Mouse (Mus musculus): ENCODE results near the gene Gemin7. TPM values are rescaled to one million over a fixed set of nuclear protein-coding genes. Genes with fewer than 3 reads are reported as not detected.

Gemin7 gene
- polyA plus RNA-seq, 1 experiment from 2014 or later: 114 TPM

DNA sequence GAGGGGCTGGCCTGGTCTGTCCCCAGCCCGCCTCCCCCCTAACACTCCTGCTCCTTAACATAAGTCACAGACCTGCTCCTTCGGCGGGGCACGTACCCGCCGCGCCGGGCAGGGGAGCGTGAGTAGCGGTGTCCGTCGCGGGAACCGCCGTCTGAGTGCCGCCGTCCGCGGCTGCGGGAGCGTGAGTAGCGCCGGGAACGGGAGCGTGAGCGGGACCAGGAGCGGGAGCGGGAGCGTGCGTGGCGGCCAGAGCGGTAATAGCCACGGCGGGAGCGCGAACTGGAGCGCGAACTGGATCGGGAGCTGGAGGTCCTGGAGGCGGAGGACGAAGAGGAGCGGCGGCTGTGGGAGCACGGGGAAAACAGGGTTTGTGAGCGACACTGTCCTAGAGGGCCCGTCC, 8.9 kb upstream of the Gemin7 start:
- Histone ChIP-seq H3K27ac (replicated peaks) (no peak overlapping the region), H3K4me2 (replicated peaks; ENCODE audit: low read depth) (no peak overlapping the region), H3K4me1 (replicated peaks; ENCODE audit: control insufficient read depth, insufficient read depth) (no peaks in the 10 kb centered on the region), H3K4me3 (ENCODE audit: low read depth, low read length) (no peak overlapping the region), H3K9me3 (ENCODE audit: control insufficient read depth, low read length) (no peaks in the 10 kb centered on the region), H3K27me3 (ENCODE audit: control insufficient read depth, insufficient read depth, low read length) (no peaks in the 10 kb centered on the region), H3K9ac (ENCODE audit: low read length) (no peak overlapping the region), H3K36me3 (ENCODE audit: control insufficient read depth, insufficient read depth, low read length) (peaks cover 51% of the 10 kb centered on the region)
- WGBS: 85% methylated on average over 43 of the region's 46 CpGs
- no peak for DNase-seq (ENCODE audit: low spot score)
- TF ChIP-seq CTCF (IDR thresholded peaks at IDR 0.05; ENCODE audit: low read depth) (no peak), EP300 (optimal IDR thresholded peaks at IDR 0.05) (no peak)
- ATAC-seq (ENCODE audit: low FRiP score, low TSS enrichment): no peak

GRCm38 (mm10) chr7:19580634-19581033, 3.2 kb upstream of the Gemin7 start:
- TF ChIP-seq EP300 (optimal IDR thresholded peaks at IDR 0.05): no peak
- TF ChIP-seq CTCF (IDR thresholded peaks at IDR 0.05; ENCODE audit: low read depth): 0 out of 2 replicates have a peak, but pooled peaks have one; percentile 6
- H3K4me1 ChIP-seq (replicated peaks; ENCODE audit: control insufficient read depth, insufficient read depth): peaks cover 7% of the 10 kb centered on the region
- H3K27ac ChIP-seq (replicated peaks): peak overlapping the region; percentile 61
- DNase-seq (ENCODE audit: low spot score) (no peak), ATAC-seq (ENCODE audit: low FRiP score, low TSS enrichment) (peak; percentile 48)
- 72% methylated on average over 8 of the region's 8 CpGs for WGBS
- H3K4me2 ChIP-seq (replicated peaks; ENCODE audit: low read depth): no peak overlapping the region
- no peak overlapping the region for H3K4me3 ChIP-seq (ENCODE audit: low read depth, low read length)
- H3K36me3 ChIP-seq (ENCODE audit: control insufficient read depth, insufficient read depth, low read length): peaks cover 19% of the 10 kb centered on the region
- no peak overlapping the region for H3K9ac ChIP-seq (ENCODE audit: low read length)
- no peaks in the 10 kb centered on the region for H3K9me3 ChIP-seq (ENCODE audit: control insufficient read depth, low read length)
- H3K27me3 ChIP-seq (ENCODE audit: control insufficient read depth, insufficient read depth, low read length): no peaks in the 10 kb centered on the region

GRCm38 (mm10) chr7:19579751-19580150, 2.4 kb upstream of the Gemin7 start:
- TF ChIP-seq EP300 (optimal IDR thresholded peaks at IDR 0.05) (no peak), CTCF (IDR thresholded peaks at IDR 0.05; ENCODE audit: low read depth) (no peak)
- Histone ChIP-seq H3K27ac (replicated peaks) (peak overlapping the region; percentile 61), H3K27me3 (ENCODE audit: control insufficient read depth, insufficient read depth, low read length) (no peaks in the 10 kb centered on the region)

GRCm38 (mm10) chr7:19578436-19578835, 1.0 kb upstream of the Gemin7 start:
- H3K27ac ChIP-seq (replicated peaks): 0 out of 2 replicates have a peak overlapping the region, but pooled peaks have one; percentile 18

More at GRCm38 (mm10) chr7:19579751-19580150, 2.4 kb upstream of the Gemin7 start:
- WGBS: 87% methylated on average over 10 of the region's 10 CpGs
- Histone ChIP-seq H3K4me1 (replicated peaks; ENCODE audit: control insufficient read depth, insufficient read depth) (peaks cover 7% of the 10 kb centered on the region), H3K4me2 (replicated peaks; ENCODE audit: low read depth) (no peak overlapping the region), H3K9ac (ENCODE audit: low read length) (no peak overlapping the region), H3K4me3 (ENCODE audit: low read depth, low read length) (no peak overlapping the region), H3K36me3 (ENCODE audit: control insufficient read depth, insufficient read depth, low read length) (peaks cover 14% of the 10 kb centered on the region), H3K9me3 (ENCODE audit: control insufficient read depth, low read length) (no peaks in the 10 kb centered on the region)
- no peak for DNase-seq (ENCODE audit: low spot score)
- no peak for ATAC-seq (ENCODE audit: low FRiP score, low TSS enrichment)

DNA sequence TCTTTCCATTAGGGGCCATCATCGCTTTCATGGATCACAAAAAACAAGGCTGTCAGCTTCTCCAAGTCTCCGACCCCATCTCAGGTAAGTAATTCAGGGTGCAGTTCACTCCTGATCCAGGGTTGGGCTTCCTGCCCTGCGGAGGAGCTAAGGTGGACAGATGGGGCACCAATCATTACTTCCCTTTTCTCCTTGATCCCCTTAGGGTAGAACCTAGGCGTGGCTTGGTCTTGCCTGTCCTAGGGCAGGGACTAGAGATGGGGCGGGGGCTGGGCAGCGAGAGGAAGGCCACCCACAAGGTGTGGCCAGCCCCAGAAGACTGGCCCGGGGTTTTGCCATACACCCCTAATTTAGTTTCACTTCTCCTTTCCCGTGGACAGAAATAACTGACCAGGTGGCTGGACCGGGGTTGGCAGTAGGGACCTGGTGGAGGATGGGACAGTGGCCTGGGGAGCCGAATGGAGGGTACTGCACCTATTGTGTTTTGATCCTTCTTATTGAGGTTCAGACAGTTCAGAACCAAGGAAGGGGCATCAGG, 551 bp upstream of the Gemin7 start:
- DNase-seq (ENCODE audit: low spot score): no peak
- peak overlapping the region; percentile 52; the same call in 1 of the 2 replicates for H3K9ac ChIP-seq (ENCODE audit: low read length)
- H3K4me1 ChIP-seq (replicated peaks; ENCODE audit: control insufficient read depth, insufficient read depth): peaks cover 7% of the 10 kb centered on the region
- H3K4me2 ChIP-seq (replicated peaks; ENCODE audit: low read depth): peak overlapping the region; percentile 71
- no peak for TF ChIP-seq EP300 (optimal IDR thresholded peaks at IDR 0.05)
- TF ChIP-seq CTCF (IDR thresholded peaks at IDR 0.05; ENCODE audit: low read depth): no peak
- no peak for ATAC-seq (ENCODE audit: low FRiP score, low TSS enrichment)
- H3K27ac ChIP-seq (replicated peaks): peak overlapping the region; percentile 18; the same call in 1 of the 2 replicates
- no peaks in the 10 kb centered on the region for H3K36me3 ChIP-seq (ENCODE audit: control insufficient read depth, insufficient read depth, low read length)
- WGBS: 15% methylated on average over 10 of the region's 10 CpGs
- H3K9me3 ChIP-seq (ENCODE audit: control insufficient read depth, low read length): no peaks in the 10 kb centered on the region
- no peaks in the 10 kb centered on the region for H3K27me3 ChIP-seq (ENCODE audit: control insufficient read depth, insufficient read depth, low read length)
- peak overlapping the region; percentile 42 for H3K4me3 ChIP-seq (ENCODE audit: low read depth, low read length)

More at GRCm38 (mm10) chr7:19578436-19578835, 1.0 kb upstream of the Gemin7 start:
- 57% methylated on average over 4 of the region's 4 CpGs for WGBS
- Histone ChIP-seq H3K36me3 (ENCODE audit: control insufficient read depth, insufficient read depth, low read length) (peaks cover under 1% of the 10 kb centered on the region; the same call in 1 of the 2 replicates), H3K27me3 (ENCODE audit: control insufficient read depth, insufficient read depth, low read length) (no peaks in the 10 kb centered on the region), H3K9ac (ENCODE audit: low read length) (no peak overlapping the region), H3K4me1 (replicated peaks; ENCODE audit: control insufficient read depth, insufficient read depth) (peaks cover 7% of the 10 kb centered on the region), H3K4me3 (ENCODE audit: low read depth, low read length) (0 out of 2 replicates have a peak overlapping the region, but pooled peaks have one; percentile 42), H3K9me3 (ENCODE audit: control insufficient read depth, low read length) (no peaks in the 10 kb centered on the region), H3K4me2 (replicated peaks; ENCODE audit: low read depth) (peak overlapping the region; percentile 71; the same call in 1 of the 2 replicates)
- DNase-seq (ENCODE audit: low spot score): no peak
- no peak for TF ChIP-seq CTCF (IDR thresholded peaks at IDR 0.05; ENCODE audit: low read depth)
- TF ChIP-seq EP300 (optimal IDR thresholded peaks at IDR 0.05): no peak
- no peak for ATAC-seq (ENCODE audit: low FRiP score, low TSS enrichment)

DNA sequence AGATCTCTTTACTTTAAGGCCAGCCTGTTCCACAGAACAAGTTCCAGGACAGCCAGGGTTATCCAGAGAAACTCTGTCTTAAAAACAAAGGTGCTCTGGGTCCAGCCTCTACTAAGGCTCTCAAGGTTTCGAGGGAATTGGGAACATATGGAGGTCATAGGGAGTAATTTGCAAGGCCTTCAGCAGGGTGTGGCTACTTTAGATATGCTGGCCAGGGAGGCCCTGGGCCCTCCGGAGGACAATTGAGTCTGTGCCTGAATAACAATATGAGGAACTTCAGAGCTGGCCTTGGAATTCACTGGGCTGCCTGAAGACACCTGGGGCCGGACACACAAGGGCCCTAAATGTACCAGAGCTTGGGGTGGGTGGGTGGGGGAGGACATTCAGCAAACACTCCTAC, 1.8 kb downstream of the Gemin7 start:
- ATAC-seq (ENCODE audit: low FRiP score, low TSS enrichment) (no peak), DNase-seq (ENCODE audit: low spot score) (no peak)
- H3K4me3 ChIP-seq (ENCODE audit: low read depth, low read length): no peak overlapping the region
- H3K4me2 ChIP-seq (replicated peaks; ENCODE audit: low read depth): no peak overlapping the region
- H3K36me3 ChIP-seq (ENCODE audit: control insufficient read depth, insufficient read depth, low read length): no peaks in the 10 kb centered on the region
- H3K27ac ChIP-seq (replicated peaks): no peak overlapping the region
- WGBS: 66% methylated on average over 3 of the region's 3 CpGs
- TF ChIP-seq EP300 (optimal IDR thresholded peaks at IDR 0.05) (no peak), CTCF (IDR thresholded peaks at IDR 0.05; ENCODE audit: low read depth) (no peak)
- no peak overlapping the region for H3K9ac ChIP-seq (ENCODE audit: low read length)
- no peaks in the 10 kb centered on the region for H3K9me3 ChIP-seq (ENCODE audit: control insufficient read depth, low read length)
- peaks cover 7% of the 10 kb centered on the region for H3K4me1 ChIP-seq (replicated peaks; ENCODE audit: control insufficient read depth, insufficient read depth)
- H3K27me3 ChIP-seq (ENCODE audit: control insufficient read depth, insufficient read depth, low read length): no peaks in the 10 kb centered on the region
